Mouse (Mus musculus): ENCODE measurements around the gene Pifo. TPM values are rescaled to one million over a fixed set of nuclear protein-coding genes. Genes with fewer than 3 reads are reported as not detected.
"Not testable (repeated sequence)": the region's sequence is repeated elsewhere in the genome, so short reads cannot be mapped to it uniquely, and the experiment has no call there.

The Pifo gene
- polyA plus RNA-seq, 1 experiment: not detected

- Histone ChIP-seq H3K4me1 (ENCODE audit: control insufficient read depth, insufficient read depth, low read length) (peaks cover 4% of the 10 kb centered on the region), H3K4me3 (ENCODE audit: insufficient read depth, low read depth, low read length) (peak overlapping the region; percentile 18; the same call in 1 of the 2 replicates)
Measured at GRCm38 (mm10) chr3:106000707-106001375, 13.6 kb downstream of the Pifo start.

DNA sequence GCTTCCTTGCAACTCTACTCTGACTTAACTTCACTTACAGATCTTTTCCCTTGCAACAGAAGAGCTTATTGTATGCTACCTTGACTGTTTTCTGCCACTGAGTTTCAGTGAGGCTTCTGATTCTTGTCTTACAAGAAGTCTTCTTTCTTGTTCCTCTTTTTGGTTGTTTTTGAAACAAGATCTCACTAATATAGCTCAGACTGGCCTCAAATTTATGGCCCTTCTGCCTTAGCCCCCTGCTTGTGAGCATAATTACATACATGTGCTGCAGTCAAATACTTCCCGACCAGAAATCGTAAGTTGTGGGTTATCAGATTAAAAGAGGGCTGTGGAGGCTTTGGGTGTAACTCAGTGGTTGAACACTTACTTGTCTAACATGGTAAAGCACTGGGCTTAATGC, 19.7 kb downstream of the Pifo start:
- TF ChIP-seq CTCF (IDR thresholded peaks at IDR 0.05; ENCODE audit: insufficient read depth, low read depth, low read length): no peak
- TF ChIP-seq POLR2A (IDR thresholded peaks at IDR 0.05; ENCODE audit: insufficient read depth, low read depth, low read length): no peak
- 73% methylated on average over 2 of the region's 2 CpGs for WGBS
- H3K27ac ChIP-seq (ENCODE audit: insufficient read depth, low read depth, low read length): no peak overlapping the region
- no peaks in the 10 kb centered on the region for H3K4me1 ChIP-seq (ENCODE audit: control insufficient read depth, insufficient read depth, low read length)
- H3K4me3 ChIP-seq (ENCODE audit: insufficient read depth, low read depth, low read length): no peak overlapping the region

More at GRCm38 (mm10) chr3:106000707-106001375, 13.6 kb downstream of the Pifo start:
- WGBS: 23% methylated on average over 11 of the region's 11 CpGs
- TF ChIP-seq CTCF (IDR thresholded peaks at IDR 0.05; ENCODE audit: insufficient read depth, low read depth, low read length) (no peak), POLR2A (IDR thresholded peaks at IDR 0.05; ENCODE audit: insufficient read depth, low read depth, low read length) (no peak)
- no peak overlapping the region for H3K27ac ChIP-seq (ENCODE audit: insufficient read depth, low read depth, low read length)

DNA sequence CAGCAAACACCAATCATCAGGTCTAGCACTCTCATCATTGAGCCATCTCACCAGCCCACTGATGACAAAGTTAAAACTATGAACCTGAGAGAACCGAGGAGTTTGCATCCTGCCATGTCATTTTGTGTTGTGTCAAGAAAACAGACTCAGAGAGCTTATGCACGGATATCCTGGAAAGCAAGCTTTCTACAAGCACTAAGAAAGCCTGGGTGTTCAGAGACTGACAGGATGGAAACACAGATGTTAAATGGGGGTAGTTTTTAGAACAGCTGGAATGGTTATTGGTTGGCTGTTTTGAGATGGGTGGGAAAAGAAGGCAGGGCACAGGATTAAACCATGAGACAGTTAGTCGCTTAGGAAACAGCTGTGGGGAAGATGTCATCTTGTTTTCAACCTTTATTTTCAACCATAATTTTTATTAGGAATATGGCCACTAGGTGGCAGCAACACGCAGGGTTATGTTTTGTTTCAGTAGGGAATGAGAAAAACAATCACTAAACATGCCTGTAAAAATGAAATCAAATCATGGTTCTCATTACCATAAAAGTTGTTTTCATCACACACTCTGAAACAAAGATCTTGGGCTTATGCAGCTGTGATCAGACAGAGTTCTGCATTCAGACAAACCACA, 22.7 kb downstream of the Pifo start:
- 23% methylated on average over 4 of the region's 4 CpGs for WGBS
- Histone ChIP-seq H3K27ac (ENCODE audit: insufficient read depth, low read depth, low read length) (no peak overlapping the region), H3K4me3 (ENCODE audit: insufficient read depth, low read depth, low read length) (no peak overlapping the region), H3K4me1 (ENCODE audit: control insufficient read depth, insufficient read depth, low read length) (no peaks in the 10 kb centered on the region)
- TF ChIP-seq POLR2A (IDR thresholded peaks at IDR 0.05; ENCODE audit: insufficient read depth, low read depth, low read length) (no peak), CTCF (IDR thresholded peaks at IDR 0.05; ENCODE audit: insufficient read depth, low read depth, low read length) (no peak)

GRCm38 (mm10) chr3:105989611-105990010, 24.8 kb downstream of the Pifo start:
- not testable (repeated sequence) for H3K27ac ChIP-seq (ENCODE audit: insufficient read depth, low read depth, low read length); H3K4me1 ChIP-seq (ENCODE audit: control insufficient read depth, insufficient read depth, low read length); H3K4me3 ChIP-seq (ENCODE audit: insufficient read depth, low read depth, low read length)
- WGBS: 60% methylated on average over 5 of the region's 5 CpGs

- no peak overlapping the region for H3K27ac ChIP-seq (ENCODE audit: insufficient read depth, low read depth, low read length)
- no peak overlapping the region for H3K4me3 ChIP-seq (ENCODE audit: insufficient read depth, low read depth, low read length)
- no peaks in the 10 kb centered on the region for H3K4me1 ChIP-seq (ENCODE audit: control insufficient read depth, insufficient read depth, low read length)
- TF ChIP-seq POLR2A (IDR thresholded peaks at IDR 0.05; ENCODE audit: insufficient read depth, low read depth, low read length) (no peak), CTCF (IDR thresholded peaks at IDR 0.05; ENCODE audit: insufficient read depth, low read depth, low read length) (no peak)
- WGBS: 94% methylated on average over 2 of the region's 2 CpGs
Measured at GRCm38 (mm10) chr3:105974174-105974573, 40.3 kb downstream of the Pifo start.

- no peak for TF ChIP-seq CTCF (IDR thresholded peaks at IDR 0.05; ENCODE audit: insufficient read depth, low read depth, low read length)
- TF ChIP-seq POLR2A (IDR thresholded peaks at IDR 0.05; ENCODE audit: insufficient read depth, low read depth, low read length): no peak
- WGBS: 87% methylated on average over 3 of the region's 3 CpGs
- Histone ChIP-seq H3K4me1 (ENCODE audit: control insufficient read depth, insufficient read depth, low read length) (no peaks in the 10 kb centered on the region), H3K4me3 (ENCODE audit: insufficient read depth, low read depth, low read length) (no peak within 1 kb of the TSS), H3K27ac (ENCODE audit: insufficient read depth, low read depth, low read length) (no peak within 1 kb of the TSS)
Measured at GRCm38 (mm10) chr3:105973411-105973810, 41.0 kb downstream of the Pifo start, which contains the start of gene Ovgp1. Gene Ovgp1 (plus strand): TSS chr3:105973711.

DNA sequence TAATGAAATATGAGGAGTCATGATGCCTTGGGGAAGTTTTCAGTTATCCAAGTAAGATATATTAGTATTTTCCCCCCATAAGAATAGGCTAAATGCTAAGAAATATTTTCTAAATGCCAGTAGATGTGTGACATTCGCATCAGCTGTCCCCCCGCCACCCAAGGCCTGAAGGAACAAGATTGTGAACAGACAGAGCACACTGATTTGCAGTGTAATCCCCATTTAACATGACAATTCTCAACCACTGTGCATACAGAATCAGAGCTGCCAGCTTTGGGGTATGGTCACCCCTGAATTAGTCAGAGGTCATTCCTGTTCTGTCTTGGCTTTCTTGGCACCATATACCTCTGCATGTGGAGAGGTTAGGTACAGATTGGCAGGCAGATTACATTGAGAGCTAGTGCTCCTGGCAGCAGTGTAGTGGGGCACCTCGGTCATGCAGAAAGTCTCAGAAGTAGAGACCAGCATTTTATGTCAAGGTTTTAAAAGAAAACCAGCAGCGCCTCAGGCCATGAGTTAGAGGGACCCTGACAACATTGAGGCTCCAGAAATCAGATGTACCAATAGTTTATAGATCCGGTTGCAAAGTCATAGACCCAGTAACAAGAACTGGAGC, 42.5 kb downstream of the Pifo start:
- 86% methylated on average over 5 of the region's 5 CpGs for WGBS
- TF ChIP-seq POLR2A (IDR thresholded peaks at IDR 0.05; ENCODE audit: insufficient read depth, low read depth, low read length): no peak
- no peak for TF ChIP-seq CTCF (IDR thresholded peaks at IDR 0.05; ENCODE audit: insufficient read depth, low read depth, low read length)
- no peak overlapping the region for H3K27ac ChIP-seq (ENCODE audit: insufficient read depth, low read depth, low read length)
- H3K4me1 ChIP-seq (ENCODE audit: control insufficient read depth, insufficient read depth, low read length): no peaks in the 10 kb centered on the region
- no peak overlapping the region for H3K4me3 ChIP-seq (ENCODE audit: insufficient read depth, low read depth, low read length)

- Histone ChIP-seq H3K27ac (ENCODE audit: insufficient read depth, low read depth, low read length) (no peak overlapping the region), H3K4me3 (ENCODE audit: insufficient read depth, low read depth, low read length) (no peak overlapping the region), H3K4me1 (ENCODE audit: control insufficient read depth, insufficient read depth, low read length) (peaks cover 5% of the 10 kb centered on the region; the same call in 1 of the 2 replicates)
- 92% methylated on average over 2 of the region's 2 CpGs for WGBS
- TF ChIP-seq POLR2A (IDR thresholded peaks at IDR 0.05; ENCODE audit: insufficient read depth, low read depth, low read length): no peak
- TF ChIP-seq CTCF (IDR thresholded peaks at IDR 0.05; ENCODE audit: insufficient read depth, low read depth, low read length): no peak
Measured at GRCm38 (mm10) chr3:105960700-105961099, 53.7 kb downstream of the Pifo start.

- H3K4me1 ChIP-seq (ENCODE audit: control insufficient read depth, insufficient read depth, low read length): peaks cover 5% of the 10 kb centered on the region; the same call in 1 of the 2 replicates
- 8% methylated on average over 6 of the region's 6 CpGs for WGBS
Measured at GRCm38 (mm10) chr3:105959999-105960398, 54.4 kb downstream of the Pifo start, which contains the start of gene Atp5f1. Gene Atp5f1 (minus strand): TSS chr3:105960099.

More at GRCm38 (mm10) chr3:105959999-105960398, 54.4 kb downstream of the Pifo start, which contains the start of gene Atp5f1:
- Histone ChIP-seq H3K27ac (ENCODE audit: insufficient read depth, low read depth, low read length) (peak within 1 kb of the TSS; percentile 92), H3K4me3 (ENCODE audit: insufficient read depth, low read depth, low read length) (peak within 1 kb of the TSS; percentile 94)
- TF ChIP-seq CTCF (IDR thresholded peaks at IDR 0.05; ENCODE audit: insufficient read depth, low read depth, low read length) (no peak), POLR2A (IDR thresholded peaks at IDR 0.05; ENCODE audit: insufficient read depth, low read depth, low read length) (no peak)
